Mouse (Mus musculus): ENCODE results near the gene Gm47959. TPM values are rescaled to one million over a fixed set of nuclear protein-coding genes. Genes with fewer than 3 reads are reported as not detected.
"Not testable (repeated sequence)": the region's sequence is repeated elsewhere in the genome, so short reads cannot be mapped to it uniquely, and the experiment has no call there.

Gm47959 gene
- total RNA-seq (2018; cell fraction: chromatin; rRNA removed) = not detected
- not detected for total RNA-seq (2018; cell fraction: cytosol; rRNA removed)
- not detected for total RNA-seq (2018; cell fraction: nucleus; rRNA removed)
- not detected in 3 replicates for polyA plus RNA-seq (2018)

DNA sequence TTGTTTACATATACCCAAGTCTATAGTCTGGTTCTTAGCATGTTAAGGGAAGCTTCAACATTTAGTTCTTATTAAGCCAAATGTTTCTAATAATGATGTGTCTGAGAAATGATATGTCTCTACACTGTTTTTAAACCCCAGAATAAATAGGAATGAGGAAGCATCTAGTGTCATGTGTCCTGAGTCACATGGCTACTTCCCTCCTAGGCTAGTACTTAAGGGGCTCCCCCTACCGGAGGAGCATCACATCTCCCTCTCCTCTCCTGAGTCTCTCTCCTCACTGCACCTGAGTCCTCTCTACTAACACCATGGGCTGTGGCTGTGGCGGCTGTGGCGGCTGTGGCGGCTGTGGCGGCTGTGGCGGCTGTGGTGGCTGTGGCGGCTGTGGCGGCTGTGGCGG lies at the start of gene Gm47959:
Gene Gm47959, plus strand, starts transcription at position 243 of the 400 bp plus-strand sequence.
- not testable (repeated sequence) for H3K4me3 ChIP-seq (ENCODE audit: inconsistent target); H3K79me2 ChIP-seq (ENCODE audit: inconsistent target); H3K36me3 ChIP-seq (ENCODE audit: inconsistent target); H3K27ac ChIP-seq
- 86% methylated on average over 1 of the region's 9 CpGs for WGBS (ENCODE audit: missing documents)

DNA sequence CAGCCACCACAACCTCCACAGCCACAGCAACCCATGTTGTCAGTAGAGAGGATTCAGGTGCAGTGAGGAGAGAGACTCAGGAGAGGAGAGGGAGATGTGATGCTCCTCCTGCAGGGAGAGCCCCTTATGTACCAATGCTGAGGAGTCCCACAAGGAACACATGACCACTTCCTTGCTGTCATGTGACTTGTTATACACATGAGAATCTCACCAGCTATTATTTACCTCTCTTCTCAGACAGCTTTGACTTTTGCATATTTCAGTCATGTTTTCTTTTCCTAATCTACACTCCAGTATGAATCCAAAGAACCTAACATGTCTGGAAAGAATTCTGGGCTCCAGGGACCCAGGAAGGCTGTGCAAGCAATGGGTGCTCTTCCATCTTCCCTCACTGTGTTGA lies 44.4 kb upstream of the Gm47959 start, which contains the start of gene Gm7544:
Gene Gm7544, minus strand, starts transcription at position 101 of the 400 bp plus-strand sequence.
- H3K4me3 ChIP-seq (ENCODE audit: inconsistent target); H3K79me2 ChIP-seq (ENCODE audit: inconsistent target); H3K27ac ChIP-seq; H3K36me3 ChIP-seq (ENCODE audit: inconsistent target): not testable (repeated sequence)

DNA sequence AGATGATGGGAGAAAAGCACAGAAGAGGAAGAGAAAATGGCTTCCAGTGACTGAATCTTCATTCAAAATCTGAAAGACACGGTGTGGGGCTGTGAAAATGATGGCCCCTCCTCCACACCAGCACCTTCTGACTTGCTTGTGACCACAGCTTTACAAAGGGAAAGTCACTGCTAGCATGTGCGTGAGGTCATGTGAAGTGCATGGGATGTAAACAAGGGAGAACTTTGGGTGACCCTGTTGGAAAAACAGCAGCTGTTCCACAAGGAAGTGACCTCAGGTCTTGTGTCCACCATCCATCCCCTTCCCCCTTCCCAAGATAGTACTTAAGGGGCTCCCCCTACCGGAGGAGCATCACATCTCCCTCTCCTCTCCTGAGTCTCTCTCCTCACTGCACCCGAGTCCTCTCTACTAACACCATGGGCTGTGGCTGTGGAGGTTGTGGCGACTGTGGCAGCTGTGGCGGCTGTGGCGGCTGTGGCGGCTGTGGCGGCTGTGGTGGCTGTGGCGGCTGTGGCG lies 40.4 kb upstream of the Gm47959 start, which contains the start of gene Gm47955:
Gene Gm47955, plus strand, starts transcription at position 417 of the 516 bp plus-strand sequence.
- Histone ChIP-seq H3K79me2 (ENCODE audit: inconsistent target) (no peaks in the 10 kb centered on the region), H3K27ac (no peak within 1 kb of the TSS), H3K36me3 (ENCODE audit: inconsistent target) (no peaks in the 10 kb centered on the region), H3K4me3 (ENCODE audit: inconsistent target) (no peak within 1 kb of the TSS)
- WGBS (ENCODE audit: missing documents) = 86% methylated on average over 7 of the region's 11 CpGs

DNA sequence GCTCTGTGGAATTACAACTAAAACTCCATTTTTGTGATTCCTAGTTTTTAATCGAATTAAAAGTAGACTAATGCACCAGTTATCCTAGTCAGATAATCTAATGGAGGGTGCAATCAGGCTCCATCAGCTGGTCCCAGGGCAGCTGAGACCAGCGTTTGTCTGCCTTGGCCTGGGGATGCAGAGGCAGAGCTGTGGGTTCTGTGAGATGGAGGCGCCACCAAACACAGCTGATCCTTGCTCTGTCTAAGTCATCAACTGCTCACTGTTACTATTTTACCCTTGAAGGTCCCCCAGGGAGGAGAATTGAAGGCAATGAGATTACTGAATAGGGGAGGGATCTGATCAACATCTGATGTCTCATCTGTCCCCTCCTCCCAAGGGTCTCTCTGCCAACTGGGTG lies 33.9 kb upstream of the Gm47959 start:
- Histone ChIP-seq H3K36me3 (ENCODE audit: inconsistent target) (no peaks in the 10 kb centered on the region), H3K79me2 (ENCODE audit: inconsistent target) (no peaks in the 10 kb centered on the region), H3K27ac (no peak overlapping the region), H3K4me3 (ENCODE audit: inconsistent target) (no peak overlapping the region)
- WGBS (ENCODE audit: missing documents) = 75% methylated on average over 3 of the region's 3 CpGs

DNA sequence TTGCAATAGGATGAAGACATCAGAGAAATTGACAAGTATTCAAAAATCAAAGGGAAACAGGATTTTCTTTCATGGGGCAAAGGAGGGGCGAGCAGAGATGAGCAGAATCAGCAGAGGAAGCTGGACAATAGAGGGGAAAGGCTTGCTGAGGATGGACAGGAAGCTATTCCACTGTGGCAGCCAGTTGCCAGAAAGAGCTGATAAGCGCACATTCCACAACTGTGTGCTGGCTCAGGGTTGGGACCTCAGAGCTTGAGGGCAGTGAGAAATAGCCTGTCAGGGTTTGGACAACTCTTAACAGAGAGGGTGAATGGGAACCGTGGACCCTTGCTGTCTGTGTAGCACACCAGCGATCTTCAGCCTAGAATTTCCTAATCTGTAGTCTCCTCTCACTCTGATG lies 28.3 kb upstream of the Gm47959 start:
- WGBS (ENCODE audit: missing documents) = 65% methylated on average over 4 of the region's 4 CpGs
- Histone ChIP-seq H3K4me3 (ENCODE audit: inconsistent target) (no peak overlapping the region), H3K36me3 (ENCODE audit: inconsistent target) (no peaks in the 10 kb centered on the region), H3K27ac (no peak overlapping the region), H3K79me2 (ENCODE audit: inconsistent target) (no peaks in the 10 kb centered on the region)

DNA sequence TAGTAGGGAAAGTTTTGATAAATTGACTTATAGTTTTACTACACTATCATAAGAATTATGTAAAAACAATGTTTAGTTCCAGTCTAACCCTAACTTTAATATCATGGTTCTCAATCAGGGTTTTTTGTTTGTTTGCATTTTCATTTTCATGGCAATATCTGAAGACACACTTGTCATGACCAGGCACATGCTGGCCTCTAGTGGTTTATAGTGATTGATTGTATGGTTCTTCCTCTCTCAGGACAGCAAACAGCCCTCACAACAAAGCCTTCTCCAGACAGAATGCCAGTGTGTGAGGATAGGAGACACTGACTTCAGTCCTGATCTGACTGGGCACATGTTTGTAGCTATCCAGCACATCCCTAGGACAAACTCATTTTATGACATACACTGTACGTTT lies 27.1 kb upstream of the Gm47959 start:
- WGBS (ENCODE audit: missing documents) = 100% methylated on average over 1 of the region's 1 CpGs
- no peaks in the 10 kb centered on the region for H3K36me3 ChIP-seq (ENCODE audit: inconsistent target)

DNA sequence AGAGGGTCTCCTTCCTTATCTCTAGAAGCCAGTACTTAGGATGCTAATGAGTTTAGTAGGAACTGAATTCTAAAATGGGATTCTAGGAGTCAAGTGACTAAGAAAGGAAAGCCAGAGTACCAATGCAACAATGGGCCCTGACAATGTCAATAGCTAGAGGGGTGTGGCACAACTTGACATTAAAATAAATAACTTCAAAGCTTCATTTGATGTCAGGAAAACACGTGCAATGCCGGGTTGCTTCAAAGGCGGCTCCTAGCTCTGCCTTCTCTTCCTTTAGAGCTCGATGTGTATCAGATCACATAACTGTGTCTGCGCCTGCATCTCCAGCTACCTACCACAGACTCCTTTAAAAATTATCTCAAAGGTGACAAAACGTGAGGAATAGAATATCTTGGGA lies 26.4 kb upstream of the Gm47959 start:
- no peaks in the 10 kb centered on the region for H3K79me2 ChIP-seq (ENCODE audit: inconsistent target)
- H3K36me3 ChIP-seq (ENCODE audit: inconsistent target) = no peaks in the 10 kb centered on the region
- H3K4me3 ChIP-seq (ENCODE audit: inconsistent target) = no peak overlapping the region
- 69% methylated on average over 6 of the region's 6 CpGs for WGBS (ENCODE audit: missing documents)
- H3K27ac ChIP-seq = no peak overlapping the region

More for the DNA sequence above, 27.1 kb upstream of the Gm47959 start:
- no peak overlapping the region for H3K27ac ChIP-seq
- no peaks in the 10 kb centered on the region for H3K79me2 ChIP-seq (ENCODE audit: inconsistent target)
- H3K4me3 ChIP-seq (ENCODE audit: inconsistent target) = no peak overlapping the region

DNA sequence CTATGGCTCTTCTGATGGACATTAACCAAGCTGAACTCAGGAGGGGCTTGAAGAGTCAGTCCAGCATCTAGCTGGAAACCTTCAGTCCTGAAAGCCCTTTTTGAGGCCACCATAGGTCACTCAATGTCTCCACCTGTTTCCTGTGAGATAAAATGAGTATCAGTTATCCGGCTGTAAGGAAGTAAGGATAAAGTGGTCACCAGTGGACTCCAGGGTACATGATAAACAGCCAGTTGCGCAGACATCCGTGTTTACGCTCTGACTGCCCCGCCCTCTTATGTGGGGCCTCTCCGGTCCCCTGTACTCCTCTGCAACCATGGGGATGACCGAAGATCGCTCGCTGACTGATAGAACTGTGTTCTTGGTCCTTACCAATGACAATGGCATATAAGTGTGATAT lies 26.0 kb upstream of the Gm47959 start:
- Histone ChIP-seq H3K79me2 (ENCODE audit: inconsistent target) (no peaks in the 10 kb centered on the region), H3K4me3 (ENCODE audit: inconsistent target) (no peak overlapping the region), H3K27ac (no peak overlapping the region), H3K36me3 (ENCODE audit: inconsistent target) (no peaks in the 10 kb centered on the region)
- WGBS (ENCODE audit: missing documents) = 56% methylated on average over 9 of the region's 9 CpGs

DNA sequence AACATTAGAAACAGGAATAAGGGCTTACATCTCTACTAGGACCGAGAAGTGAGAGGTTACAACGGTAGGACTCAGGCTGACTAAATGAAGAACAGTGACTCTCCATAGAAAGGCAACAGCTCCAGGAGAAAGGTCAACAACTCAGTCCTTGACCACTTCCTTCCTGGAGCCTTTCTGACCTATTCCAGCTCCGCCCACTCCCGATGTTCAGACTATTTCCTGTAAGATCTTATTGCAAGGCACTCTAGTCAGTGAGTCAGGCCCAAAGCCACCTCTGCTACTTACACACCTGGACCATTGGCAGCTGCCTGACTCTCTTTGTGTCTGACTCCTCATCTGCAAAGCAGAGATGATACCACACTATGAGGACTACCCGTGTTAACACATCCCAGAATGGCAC lies 24.6 kb upstream of the Gm47959 start:
- 51% methylated on average over 5 of the region's 5 CpGs for WGBS (ENCODE audit: missing documents)
- no peaks in the 10 kb centered on the region for H3K36me3 ChIP-seq (ENCODE audit: inconsistent target)
- no peaks in the 10 kb centered on the region for H3K79me2 ChIP-seq (ENCODE audit: inconsistent target)
- no peak overlapping the region for H3K27ac ChIP-seq
- no peak overlapping the region for H3K4me3 ChIP-seq (ENCODE audit: inconsistent target)

DNA sequence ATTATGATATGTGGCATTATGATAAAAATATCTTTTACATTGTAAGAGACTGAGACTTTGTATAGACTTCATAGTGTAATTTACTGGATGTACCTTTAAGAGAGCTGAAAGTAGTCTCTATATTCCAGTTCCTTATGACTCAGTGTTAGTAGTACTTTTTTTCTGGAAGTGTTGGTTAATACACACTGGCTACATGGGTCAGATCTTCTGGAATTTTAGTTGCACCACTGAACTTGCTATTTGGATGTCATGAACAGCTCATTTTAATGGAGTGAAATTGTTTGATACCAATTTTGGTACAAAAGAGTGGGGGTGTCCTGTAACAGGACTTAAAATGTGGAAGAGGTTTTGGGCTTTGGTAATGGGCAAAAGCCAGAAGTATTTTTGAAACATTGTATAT lies 22.5 kb upstream of the Gm47959 start:
- H3K36me3 ChIP-seq (ENCODE audit: inconsistent target) = no peaks in the 10 kb centered on the region
- H3K27ac ChIP-seq = no peak overlapping the region
- no peaks in the 10 kb centered on the region for H3K79me2 ChIP-seq (ENCODE audit: inconsistent target)
- H3K4me3 ChIP-seq (ENCODE audit: inconsistent target) = no peak overlapping the region

DNA sequence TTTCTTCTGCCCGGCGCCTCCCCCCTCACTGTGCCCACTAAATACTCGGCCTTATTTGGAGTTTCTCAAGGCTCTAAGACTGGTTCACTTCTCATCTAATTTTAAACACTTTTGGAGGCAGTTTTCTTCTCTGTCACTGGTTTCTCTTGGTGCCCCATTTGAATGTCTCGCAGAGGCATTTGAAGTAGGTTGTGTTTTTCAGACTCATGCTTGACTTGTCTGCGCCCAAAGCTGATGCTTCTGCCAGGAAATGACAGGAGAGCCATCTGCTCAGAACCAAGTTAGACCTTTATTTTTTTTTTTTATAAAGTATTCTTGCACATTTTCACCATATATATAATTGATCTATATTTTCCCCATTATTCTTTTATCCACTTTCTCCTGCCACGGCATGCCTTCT lies 13.6 kb upstream of the Gm47959 start:
- 92% methylated on average over 6 of the region's 6 CpGs for WGBS (ENCODE audit: missing documents)

DNA sequence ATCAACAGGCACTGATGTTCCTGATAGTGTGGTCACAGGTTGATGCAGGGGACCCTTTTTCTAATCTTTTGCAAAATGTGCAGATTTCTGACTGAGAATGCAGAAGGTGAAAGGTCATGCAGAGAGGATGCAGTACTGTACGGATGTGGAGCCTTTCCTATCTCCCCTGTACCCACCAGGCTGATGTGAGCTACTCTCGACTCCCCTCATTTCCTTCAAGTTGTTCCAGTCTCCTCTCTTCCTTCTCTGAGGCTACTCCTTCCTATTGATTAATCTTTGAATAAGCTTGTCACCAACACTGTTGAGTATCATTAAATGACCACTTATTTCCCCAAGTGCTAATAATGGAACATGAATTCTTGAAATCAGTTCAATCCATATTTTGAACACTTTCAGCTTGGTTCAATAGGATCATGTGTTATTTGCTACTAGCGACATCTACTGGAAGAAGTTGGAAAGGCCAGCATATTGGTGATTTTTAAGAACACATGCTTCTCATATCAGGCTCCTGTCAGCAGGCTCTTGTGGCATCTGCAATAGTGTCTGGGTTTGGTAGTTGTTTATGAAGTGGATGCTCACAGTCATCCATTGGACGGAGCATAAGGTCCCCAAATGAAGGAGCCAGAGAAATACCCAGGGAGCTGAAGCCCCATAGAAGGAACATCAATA lies 12.7 kb upstream of the Gm47959 start:
- Histone ChIP-seq H3K36me3 (ENCODE audit: inconsistent target) (no peaks in the 10 kb centered on the region), H3K79me2 (ENCODE audit: inconsistent target) (no peaks in the 10 kb centered on the region), H3K4me3 (ENCODE audit: inconsistent target) (no peak overlapping the region), H3K27ac (no peak overlapping the region)
- WGBS (ENCODE audit: missing documents) = 18% methylated on average over 4 of the region's 4 CpGs

More for the DNA sequence above, 13.6 kb upstream of the Gm47959 start:
- Histone ChIP-seq H3K27ac (no peak overlapping the region), H3K79me2 (ENCODE audit: inconsistent target) (no peaks in the 10 kb centered on the region), H3K4me3 (ENCODE audit: inconsistent target) (no peak overlapping the region), H3K36me3 (ENCODE audit: inconsistent target) (no peaks in the 10 kb centered on the region)

DNA sequence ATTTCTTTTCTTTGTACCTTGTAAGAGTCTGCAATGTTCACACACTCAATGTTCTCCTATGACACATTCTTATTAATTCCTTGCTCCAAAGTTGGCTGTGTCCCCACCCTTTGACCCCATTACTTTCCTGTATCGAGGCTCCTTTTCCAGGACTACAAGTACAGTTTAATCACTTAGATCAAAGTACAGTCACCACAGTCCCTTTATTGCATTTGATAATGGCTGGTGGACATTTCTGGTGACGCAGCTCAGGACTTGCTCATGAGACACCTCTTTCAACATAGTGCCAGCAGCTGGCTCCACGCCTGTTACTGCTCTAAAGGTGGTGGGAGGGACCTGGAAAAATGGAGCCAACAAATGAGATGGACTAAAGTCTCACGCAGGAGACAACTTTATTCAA lies 9.3 kb upstream of the Gm47959 start:
- WGBS (ENCODE audit: missing documents) = 87% methylated on average over 4 of the region's 4 CpGs
- H3K79me2 ChIP-seq (ENCODE audit: inconsistent target) = no peaks in the 10 kb centered on the region
- no peak overlapping the region for H3K27ac ChIP-seq
- H3K4me3 ChIP-seq (ENCODE audit: inconsistent target) = no peak overlapping the region
- no peaks in the 10 kb centered on the region for H3K36me3 ChIP-seq (ENCODE audit: inconsistent target)

DNA sequence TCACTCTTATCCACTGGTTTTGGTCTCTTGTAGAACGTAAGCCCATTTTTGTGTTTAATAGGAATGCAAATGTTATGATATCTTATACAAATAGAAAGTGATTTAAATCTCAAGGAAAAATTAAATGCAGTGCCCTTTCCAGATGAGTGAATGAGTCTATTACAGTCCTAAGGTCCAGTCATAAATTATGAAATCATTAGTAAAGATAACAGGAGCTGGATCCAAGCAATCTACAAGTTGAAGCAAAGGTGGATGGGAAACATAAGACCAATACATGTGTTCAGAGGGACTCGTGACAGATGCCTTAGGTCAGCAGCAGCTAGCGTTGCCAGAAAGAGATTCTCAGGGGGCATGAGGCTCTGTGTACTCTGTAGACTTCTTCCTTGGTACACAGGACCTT lies 8.8 kb upstream of the Gm47959 start:
- 93% methylated on average over 3 of the region's 3 CpGs for WGBS (ENCODE audit: missing documents)
- no peaks in the 10 kb centered on the region for H3K36me3 ChIP-seq (ENCODE audit: inconsistent target)
- H3K27ac ChIP-seq = no peak overlapping the region
- no peak overlapping the region for H3K4me3 ChIP-seq (ENCODE audit: inconsistent target)
- H3K79me2 ChIP-seq (ENCODE audit: inconsistent target) = no peaks in the 10 kb centered on the region

DNA sequence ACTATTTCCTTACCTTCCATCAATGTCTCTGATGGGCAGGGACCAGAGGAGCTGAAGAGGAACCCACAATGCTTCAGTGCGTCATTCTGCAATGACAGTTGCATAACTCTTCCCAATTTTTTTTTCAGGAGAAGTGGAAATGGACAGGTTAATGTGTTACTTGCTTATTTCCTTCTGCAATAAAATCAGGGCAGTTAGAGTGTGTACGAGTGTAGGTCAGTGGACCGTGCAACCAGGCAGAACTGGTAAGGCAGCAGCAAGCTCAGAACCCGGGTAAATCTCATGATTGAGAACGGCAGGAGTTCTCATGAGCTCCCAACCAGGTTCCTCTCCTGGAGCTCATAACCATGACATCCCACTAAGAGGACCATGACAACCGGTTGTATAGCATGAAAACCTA lies 8.3 kb upstream of the Gm47959 start:
- 87% methylated on average over 6 of the region's 6 CpGs for WGBS (ENCODE audit: missing documents)
- Histone ChIP-seq H3K79me2 (ENCODE audit: inconsistent target) (no peaks in the 10 kb centered on the region), H3K27ac (no peak overlapping the region), H3K4me3 (ENCODE audit: inconsistent target) (no peak overlapping the region), H3K36me3 (ENCODE audit: inconsistent target) (no peaks in the 10 kb centered on the region)

DNA sequence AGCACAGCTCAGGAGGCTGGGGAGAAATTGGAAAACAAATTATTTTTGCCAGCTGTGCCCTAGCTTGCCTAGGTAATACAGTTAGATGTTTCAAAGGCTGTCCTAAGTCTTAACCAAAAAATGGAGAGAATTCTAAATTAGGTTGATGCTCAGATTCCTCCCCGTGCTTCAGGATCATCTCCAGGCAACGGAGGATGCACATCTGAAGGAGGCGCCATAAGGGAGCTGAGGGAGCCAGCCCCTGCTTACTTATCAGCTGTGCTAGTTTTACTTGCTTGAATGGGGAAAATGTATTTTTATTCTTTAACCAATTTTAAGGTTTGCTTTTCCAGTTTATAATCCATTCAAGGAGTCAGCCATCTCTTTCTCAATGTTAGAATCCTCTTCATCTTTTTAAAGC lies 6.4 kb upstream of the Gm47959 start:
- Histone ChIP-seq H3K36me3 (ENCODE audit: inconsistent target) (no peaks in the 10 kb centered on the region), H3K79me2 (ENCODE audit: inconsistent target) (no peaks in the 10 kb centered on the region), H3K4me3 (ENCODE audit: inconsistent target) (no peak overlapping the region), H3K27ac (no peak overlapping the region)
- WGBS (ENCODE audit: missing documents) = 88% methylated on average over 3 of the region's 3 CpGs
